Mouse (Mus musculus) fibroblast of lung, adult 2 months (primary cell): ENCODE measurements around the gene Foxn1.

Source experiments
- DNase-seq: peaks from one replicate; pipeline ENCODE4 v3.0.0-alpha.2; 2011; ENCODE audit warnings: low read depth

Foxn1 gene

DNA sequence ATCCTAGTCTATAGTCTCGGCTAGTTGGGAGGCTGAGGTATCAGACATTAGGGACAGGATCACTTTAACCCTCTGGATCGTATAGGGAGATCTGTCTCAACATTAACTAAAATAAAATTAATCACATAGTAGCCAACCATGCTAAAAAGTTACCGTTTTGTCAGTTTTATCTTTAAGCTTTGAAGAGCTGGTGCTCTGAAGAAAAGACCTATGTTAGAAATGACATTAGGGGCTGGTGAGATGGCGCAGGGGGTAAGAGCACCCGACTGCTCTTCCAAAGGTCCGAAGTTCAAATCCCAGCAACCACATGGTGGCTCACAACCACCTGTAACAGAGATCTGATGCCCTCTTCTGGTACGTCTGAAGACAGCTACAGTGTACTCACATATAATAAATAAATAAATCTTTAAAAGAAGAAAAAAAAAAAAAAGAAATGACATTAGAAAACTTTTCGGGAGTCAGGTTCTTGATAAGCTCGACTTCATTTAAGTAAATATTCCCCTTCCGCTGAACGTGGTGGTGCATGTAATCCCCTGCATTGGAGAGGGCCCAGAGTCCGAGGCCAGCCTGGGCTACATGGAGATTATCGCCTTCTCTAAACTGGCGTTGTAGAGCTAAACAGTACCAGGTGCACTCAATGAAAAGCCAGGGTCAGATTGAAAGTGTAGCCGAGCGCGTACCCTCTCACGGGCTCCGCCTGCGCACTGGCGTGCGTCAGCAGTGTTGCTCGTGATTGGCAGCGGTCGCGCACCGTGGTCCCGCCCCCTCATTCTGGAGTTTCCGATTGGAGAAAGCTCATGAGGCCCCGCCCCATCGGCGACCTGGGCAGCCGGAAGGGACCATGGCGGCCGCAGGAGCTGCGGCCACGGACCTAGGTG lies 58.5 kb downstream of the Foxn1 start, which contains the start of gene Pigs:
Pigs (plus strand) TSS at position 782 of the 878 bp plus-strand sequence.
- peak; percentile 83 for DNase-seq

DNA sequence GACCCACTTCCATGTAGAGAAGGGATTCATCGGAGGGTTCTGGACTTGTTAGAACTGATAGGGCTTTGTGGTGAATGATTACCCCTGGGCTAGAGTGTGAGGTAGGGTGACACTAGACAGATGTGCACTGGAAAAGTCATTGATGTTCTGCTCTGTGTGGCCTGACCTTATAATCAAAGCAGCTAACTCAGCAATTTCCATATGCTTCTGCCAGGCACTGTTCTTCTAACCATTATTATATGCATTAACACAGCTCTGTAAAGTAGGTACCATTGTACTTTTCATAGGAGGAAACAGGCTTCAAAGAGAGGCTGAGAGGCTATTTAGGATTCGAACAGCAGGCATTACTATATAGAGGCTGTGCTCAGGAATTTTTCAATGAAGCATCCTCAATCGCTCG lies 59.1 kb downstream of the Foxn1 start:
- no peak for DNase-seq

- no peak for DNase-seq
These were observed 61.4 kb downstream of the Foxn1 start for GRCm38 (mm10) chr11:78324965-78325364.

DNA sequence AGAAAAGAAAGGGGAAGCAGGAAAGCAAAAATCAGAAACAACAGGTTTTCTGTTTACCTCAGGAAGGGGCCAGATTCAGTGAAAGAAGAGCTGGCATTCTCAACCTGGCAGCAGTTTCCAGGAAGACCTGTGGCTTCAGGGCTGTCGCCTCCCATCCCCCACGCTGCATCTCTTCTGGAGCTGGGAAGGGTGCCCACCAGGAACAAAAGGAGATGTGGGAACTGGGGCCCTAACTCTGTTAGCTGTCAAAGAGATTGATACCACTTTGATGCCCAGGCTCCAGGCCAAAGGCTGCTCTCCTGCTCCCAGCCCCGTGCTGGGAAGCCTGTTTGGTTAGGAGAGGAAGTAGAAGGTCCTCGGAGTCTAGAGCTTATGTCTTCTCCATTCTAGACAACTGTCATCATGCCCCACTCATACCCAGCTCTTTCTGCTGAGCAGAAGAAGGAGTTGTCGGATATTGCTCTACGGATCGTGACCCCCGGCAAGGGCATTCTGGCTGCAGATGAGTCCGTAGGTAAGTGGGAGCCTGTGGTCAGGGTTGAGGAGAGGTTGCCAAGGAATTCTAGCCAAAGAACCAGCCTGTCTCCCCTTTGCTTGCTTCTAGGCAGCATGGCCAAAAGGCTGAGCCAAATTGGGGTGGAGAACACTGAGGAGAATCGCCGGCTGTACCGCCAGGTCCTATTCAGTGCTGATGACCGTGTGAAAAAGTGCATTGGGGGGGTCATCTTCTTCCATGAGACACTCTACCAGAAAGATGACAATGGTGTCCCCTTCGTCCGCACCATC lies 62.2 kb downstream of the Foxn1 start:
- DNase-seq = no peak

DNA sequence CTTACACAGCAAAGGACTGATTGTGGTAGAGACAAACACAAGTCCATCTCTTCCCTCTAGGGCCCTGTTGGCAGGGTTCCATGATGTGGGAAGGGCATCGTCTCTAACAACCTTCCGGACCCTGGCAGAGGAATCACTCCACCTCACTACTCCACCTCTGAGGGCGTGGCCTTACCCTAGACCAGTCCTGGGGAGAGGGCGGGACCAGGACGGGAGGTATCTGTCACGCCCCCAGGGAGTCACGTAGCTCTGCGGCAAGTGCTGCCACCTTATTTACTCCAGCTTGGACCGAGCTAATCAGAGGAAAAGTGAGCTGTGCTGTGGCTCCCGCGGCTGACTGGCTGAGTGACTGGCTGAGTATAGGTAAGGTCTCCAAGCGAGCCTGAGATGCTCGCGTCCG lies 63.5 kb downstream of the Foxn1 start, which contains the start of gene Aldoc:
Aldoc (plus strand) TSS at position 109 of the 400 bp plus-strand sequence.
- DNase-seq = no peak

- no peak for DNase-seq
These were observed 64.1 kb downstream of the Foxn1 start for GRCm38 (mm10) chr11:78322076-78322831.

DNA sequence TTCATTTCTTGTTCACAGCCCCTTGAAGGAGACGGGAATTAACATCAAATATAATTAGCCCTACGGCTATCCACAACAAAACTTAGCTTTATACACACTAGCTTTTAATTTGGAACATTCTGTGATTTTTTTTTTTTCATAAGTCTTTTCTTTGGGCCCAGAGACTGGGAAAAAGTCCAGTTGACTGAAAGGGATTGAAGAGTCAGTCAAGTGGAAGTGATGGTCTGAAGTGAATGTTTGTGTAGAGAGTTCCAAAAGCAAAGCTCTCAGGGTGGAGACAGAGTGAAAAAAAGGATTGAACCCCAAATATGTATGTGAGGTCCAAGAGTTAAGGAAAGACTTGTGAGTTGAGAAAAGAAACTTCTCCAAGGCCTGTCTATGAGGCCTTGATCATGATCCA lies 67.9 kb downstream of the Foxn1 start:
- DNase-seq = no peak

DNA sequence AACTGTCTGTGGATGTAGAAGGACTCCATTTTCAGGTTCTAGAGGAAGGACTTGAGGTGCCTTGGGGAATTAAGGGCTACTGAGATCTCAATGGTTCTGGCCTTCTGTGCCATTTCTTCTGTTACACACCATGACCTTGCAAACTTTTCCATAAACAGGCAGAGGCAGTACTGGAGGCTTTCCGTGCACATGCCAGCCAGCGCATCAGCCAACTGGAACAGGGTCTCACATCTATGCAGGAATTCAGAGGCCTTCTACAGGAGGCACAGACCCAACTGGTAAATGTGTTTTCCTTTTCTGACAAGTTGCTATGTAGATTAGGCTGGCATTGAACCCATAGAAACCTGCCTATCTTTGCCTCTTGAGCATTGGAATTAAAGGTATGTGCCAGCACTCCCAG lies 72.7 kb downstream of the Foxn1 start:
- no peak for DNase-seq

DNA sequence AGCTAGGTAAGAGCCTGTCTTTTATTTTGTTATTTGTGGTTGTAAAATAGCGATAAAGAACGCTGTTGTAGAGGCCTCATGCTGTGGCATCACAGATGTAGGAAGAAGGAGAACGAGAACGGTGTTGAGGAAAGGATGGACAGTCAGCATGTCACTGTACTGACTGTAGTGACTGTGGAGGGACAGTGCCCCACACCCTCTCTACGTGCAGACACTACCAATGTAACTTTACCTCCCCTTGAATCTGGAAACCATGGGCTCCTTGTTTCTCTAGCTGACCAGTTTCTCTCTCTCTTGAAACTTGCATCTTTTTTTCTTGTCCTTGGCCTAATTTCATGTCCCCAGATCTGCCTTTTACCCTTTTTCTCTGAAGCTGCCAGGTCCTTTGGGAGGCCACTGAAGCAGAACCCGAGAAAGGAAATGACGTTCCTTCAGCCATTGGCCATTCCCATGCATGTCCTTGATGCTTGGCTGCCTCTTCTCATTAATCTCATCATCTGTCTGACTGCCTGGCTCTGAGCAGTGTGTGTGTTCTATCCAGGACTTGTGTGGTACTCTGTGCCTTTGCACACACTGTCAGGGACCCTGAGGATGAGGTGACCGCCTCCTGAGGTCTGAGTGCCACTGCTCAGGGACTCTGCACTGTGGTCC lies 75.4 kb downstream of the Foxn1 start:
- DNase-seq = no peak
